Mouse (Mus musculus) stomach, adult 2 months (tissue): Measurements from ENCODE around the gene Ptpn12. TPM values are rescaled to one million over a fixed set of nuclear protein-coding genes. Genes with fewer than 3 reads are reported as not detected.

Source experiments
- polyA plus RNA-seq: library from polyadenylated mRNA; depleted of rRNA; stranded (reverse); fragments of >200 nt; gene quantifications from 2 replicates; pipeline ENCODE4 v1.2.3, GENCODE M21; 2012; rRNA removed

The Ptpn12 gene
- polyA plus RNA-seq = 5.8 and 7.8 TPM in 2 replicates

GRCm38 (mm10) chr5:21055820-21056531 lies at the start of gene Ptpn12:
TSS of gene Ptpn12 (minus strand) at chr5:21055911.

GRCm38 (mm10) chr5:20956298-20956697 lies 99.4 kb downstream of the Ptpn12 start, which contains the start of gene Rsbn1l:
TSS of gene Rsbn1l (minus strand) at chr5:20956398.

Other genes starting within 250 kb of the Ptpn12 start
- 0.36 and 0.52 TPM in 2 replicates for gene Phtf2, start 173.8 kb downstream of the Ptpn12 start, polyA plus RNA-seq
- 1.0 and 1.5 TPM in 2 replicates for gene Tmem60, start 173.7 kb downstream of the Ptpn12 start, polyA plus RNA-seq
- gene Rsbn1l, start 99.5 kb downstream of the Ptpn12 start, polyA plus RNA-seq = 1.3 and 1.7 TPM in 2 replicates
- gene Gsap, start 130.3 kb upstream of the Ptpn12 start, polyA plus RNA-seq = 0.23 and 0.32 TPM in 2 replicates